Mouse (Mus musculus): ENCODE measurements at regions not wholly inside any gene's neighbourhood (a gene's known extent, or its start where the extent isn't known, plus 50 kb on each side); places are given as distances from the start of the nearest gene placed in this dataset.

DNA sequence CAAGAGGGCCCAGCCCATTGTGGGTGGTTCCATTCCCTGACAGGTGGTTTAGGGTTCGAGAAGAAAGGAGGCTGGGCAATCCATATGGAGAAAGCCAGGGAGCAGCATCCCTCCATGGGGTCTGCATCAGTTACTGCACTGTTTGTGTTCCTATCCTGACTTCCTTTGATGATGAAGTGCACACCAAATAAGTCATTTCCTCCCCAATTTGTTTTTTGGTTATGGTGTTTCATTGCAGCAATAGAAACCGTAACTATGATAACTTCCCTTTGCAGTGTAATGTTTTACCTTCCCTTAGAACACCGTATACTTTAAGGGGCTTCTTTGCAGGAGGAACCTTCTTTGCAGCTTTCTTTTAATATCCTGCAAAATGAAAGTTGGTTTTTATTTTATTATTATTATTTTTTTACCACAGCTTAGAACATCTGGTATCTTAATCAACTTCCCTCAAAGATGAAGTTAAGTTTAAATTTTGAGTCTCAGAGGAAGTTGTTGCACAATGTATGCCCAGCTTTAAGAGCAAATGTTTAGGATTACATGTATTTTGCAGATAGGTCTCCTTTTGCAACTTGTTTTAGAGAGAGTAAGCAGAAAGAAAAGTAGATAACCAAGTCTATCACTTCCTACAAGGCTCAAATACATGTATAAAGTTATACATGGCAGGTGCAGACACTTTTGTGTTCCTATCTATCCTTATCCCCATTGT lies 1059.1 kb downstream of the Diaph2 start:
- ATAC-seq (ENCODE audit: low TSS enrichment) = no peak

DNA sequence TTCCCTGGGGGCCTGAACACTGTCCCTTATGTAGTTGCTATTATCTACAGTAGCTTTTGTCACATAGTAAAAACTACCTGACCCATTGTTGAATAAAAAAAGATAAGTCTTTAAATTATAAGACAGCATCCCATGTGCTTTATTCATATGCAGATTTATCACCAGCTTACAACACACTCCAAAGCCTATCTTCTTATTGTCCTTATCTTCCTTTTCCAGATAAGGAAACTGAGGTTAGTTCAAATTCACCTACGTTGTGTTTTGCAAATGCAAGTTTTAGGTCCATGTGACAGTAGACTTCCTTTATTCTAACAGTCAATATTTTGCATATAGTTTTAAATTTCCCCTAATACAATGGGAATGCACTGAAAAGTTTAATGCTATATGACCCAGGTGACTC lies 1069.4 kb downstream of the Diaph2 start:
- ATAC-seq (ENCODE audit: low TSS enrichment) = no peak

DNA sequence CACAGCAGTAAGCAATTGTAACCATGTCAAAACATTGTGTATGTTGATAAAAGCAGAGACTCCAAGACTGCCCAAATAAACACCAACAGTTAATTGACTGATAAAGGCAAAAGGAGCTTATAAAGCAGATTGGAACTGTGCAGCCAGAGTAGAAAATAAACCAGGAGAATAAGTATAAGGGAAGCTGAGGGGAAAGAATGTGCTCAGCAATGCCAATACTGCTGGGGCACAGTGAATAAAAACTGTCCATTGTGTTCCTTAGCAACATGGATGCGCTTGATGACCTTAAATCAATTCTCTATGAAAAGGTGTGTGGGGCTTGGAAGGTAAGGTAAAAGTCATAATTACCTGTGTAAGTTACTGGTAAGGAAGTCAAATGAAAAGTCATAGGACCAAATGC lies 1070.2 kb downstream of the Diaph2 start:
- ATAC-seq (ENCODE audit: low TSS enrichment) = no peak

DNA sequence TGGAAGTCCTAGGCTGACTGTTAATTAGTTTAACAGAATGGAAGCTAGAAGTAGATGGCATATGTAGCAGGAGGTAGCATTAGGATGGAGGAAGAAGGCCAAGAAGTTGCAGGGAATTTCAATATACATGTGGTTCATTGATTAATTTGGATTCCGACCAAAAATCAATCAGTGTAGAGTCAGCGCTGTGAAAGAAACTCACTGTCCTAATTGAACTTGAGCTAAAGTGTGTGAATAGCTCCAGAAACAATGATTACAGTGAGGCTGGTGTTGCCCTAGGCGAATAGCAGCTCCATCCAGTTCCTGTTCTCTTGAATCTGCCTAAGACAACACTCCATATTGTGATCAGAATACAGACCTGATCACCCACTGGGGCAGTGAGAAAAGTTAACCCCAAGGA lies 1070.6 kb downstream of the Diaph2 start:
- ATAC-seq (ENCODE audit: low TSS enrichment) = no peak

DNA sequence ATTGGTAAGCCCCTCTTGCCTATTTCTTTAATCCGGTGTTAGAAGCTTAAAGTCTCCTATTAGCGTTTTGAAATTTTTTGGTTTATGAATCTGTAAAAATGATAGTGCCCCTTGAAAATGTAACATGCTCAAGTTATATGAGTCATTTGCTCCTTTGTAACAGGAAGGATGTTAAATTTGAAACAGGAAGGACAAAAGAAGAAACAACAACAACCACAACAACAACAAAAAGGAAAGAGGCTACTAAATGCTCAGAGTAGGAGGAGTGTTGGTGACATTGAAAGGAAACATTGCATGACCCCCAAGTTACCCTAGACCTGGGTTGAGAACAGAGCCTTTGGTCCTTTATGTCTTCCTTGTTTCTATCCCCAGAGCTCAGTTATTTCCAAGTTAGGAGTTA lies 1074.4 kb downstream of the Diaph2 start:
- no peak for ATAC-seq (ENCODE audit: low TSS enrichment)

DNA sequence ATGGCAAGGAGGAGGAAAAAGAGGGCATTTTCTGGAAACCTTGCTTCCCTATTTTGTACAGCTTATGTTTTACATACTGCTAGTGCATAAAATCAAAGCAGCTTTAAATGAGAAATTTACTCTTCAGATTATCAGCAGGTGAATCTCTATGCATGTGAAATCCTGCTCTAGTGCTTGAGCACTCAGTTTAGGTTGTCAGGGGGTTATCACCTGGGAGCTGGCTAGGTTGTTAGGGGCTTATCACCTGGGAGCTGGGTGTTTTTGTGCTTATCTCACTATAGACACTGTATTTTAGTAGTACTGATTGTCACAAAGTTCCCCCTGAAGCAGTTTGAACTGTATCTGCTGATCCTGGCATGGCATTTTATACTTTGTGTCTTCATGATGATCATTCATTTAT lies 1086.3 kb downstream of the Diaph2 start:
- no peak for ATAC-seq (ENCODE audit: low TSS enrichment)

DNA sequence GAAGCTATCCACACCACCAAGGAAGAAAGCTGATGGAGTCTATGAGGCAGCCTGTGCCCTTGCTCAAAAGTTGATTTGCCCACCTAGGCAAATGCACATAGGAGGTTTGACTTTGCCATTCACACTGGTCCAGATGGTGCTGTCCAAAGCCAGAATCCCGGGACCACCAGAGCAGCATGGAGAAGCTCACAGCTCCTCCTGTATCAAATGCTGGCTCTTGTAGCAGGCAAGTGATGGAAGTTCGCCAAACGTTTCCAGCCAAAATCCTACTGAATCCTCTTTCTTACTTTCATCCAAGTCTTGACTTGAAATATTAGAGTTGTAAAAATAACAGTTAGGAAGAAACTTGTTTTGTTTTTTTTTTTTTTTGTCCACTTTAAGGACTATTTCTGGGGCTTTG lies 1093.6 kb downstream of the Diaph2 start:
- ATAC-seq (ENCODE audit: low TSS enrichment) = no peak

DNA sequence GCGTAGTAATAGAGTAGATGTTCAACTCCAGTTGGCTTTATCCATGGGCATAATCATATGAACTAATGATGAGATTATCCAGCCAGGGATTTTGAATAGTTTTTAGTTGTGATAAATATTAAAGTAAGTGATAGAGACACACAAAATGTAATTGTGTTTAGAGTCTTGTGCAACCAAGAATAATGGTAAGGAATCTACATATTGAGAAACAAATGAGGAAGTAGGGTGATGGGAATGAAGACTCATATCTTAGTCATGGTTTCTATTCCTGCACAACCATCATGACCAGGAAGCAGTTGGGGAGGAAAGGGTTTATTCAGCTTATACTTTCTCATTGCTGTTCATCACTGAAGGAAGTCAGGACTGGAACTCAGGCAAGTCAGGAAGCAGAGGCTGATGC lies 1117.0 kb downstream of the Diaph2 start:
- ATAC-seq (ENCODE audit: low TSS enrichment) = no peak

DNA sequence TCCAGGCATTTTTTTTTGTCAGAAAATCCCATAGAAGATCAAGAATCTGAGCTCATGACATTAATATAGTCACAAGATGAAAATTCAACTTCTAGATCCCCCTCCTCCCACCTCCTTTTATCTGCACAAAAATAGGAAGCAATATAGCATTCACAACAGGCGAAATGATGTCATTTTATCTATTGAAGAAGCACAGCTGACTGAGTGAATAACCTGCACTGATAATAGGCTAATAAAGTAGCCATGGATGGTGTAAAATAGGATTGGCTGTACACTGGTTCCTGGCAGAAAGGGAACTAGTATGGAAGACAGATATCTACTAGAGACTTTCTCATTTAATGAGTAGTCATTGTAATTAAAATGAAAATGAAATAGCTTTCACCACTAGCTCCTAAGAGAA lies 1124.6 kb downstream of the Diaph2 start:
- ATAC-seq (ENCODE audit: low TSS enrichment) = no peak

DNA sequence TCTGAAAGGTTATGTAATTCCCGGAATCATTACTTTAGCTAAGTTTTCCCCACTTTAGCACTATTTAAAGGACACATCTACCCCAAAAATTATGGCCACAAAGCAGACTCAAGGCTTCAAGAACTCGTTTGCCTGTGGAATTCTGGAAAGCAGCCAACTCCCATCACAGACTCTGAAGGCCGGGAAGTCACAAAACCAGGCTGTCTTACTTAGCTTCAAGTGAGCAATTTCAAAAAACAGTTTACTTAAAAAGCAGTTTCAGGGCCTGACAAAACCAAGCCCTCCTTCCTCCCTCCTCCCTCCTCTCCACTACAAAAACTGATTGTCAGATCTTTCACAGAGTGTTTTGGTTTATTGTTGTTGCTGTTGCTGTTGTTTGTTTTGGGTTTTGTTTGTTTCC lies 1125.7 kb downstream of the Diaph2 start:
- peak; percentile 31 for ATAC-seq (ENCODE audit: low TSS enrichment)

DNA sequence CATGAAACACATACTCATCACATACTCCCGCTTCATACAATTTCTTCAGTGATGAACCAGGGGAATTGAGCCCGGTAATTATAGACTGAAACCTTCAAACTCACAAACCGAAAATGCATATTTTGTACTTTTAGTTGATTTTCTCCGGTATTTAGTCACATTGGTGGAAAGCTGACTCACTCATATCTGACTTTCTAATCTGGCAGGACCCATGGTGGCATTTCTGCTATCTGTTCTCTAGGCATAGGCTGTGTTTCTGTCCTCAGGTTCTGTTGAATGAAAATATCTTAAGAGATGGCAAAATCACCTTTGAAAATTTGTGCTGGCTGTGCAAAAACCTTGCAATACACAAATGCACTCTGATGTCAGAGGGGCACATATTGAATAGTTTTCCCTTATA lies 1126.6 kb downstream of the Diaph2 start:
- ATAC-seq (ENCODE audit: low TSS enrichment) = no peak

All from frontal cortex, adult (tissue).